Mouse (Mus musculus) forebrain, postnatal 0 days (tissue): ENCODE data around the gene Mast3. TPM values are rescaled to one million over a fixed set of nuclear protein-coding genes. Genes with fewer than 3 reads are reported as not detected.

Source experiments
- ATAC-seq: fragments of 200-750 bp; cut with Nextera tagmentation; 2 replicates; pipeline ENCODE4 v1.8.0; 2017; ENCODE audit warnings: mild to moderate bottlenecking, moderate library complexity
- DNase-seq: peaks from one replicate; pipeline ENCODE4 v3.0.0-alpha.2; 2015
- H3K27ac ChIP-seq: fragments of 300-500 bp; sonication (generic); 2 replicates; pipeline ENCODE4 v1.5.1; 2014; ENCODE audit warnings: low read depth, mild to moderate bottlenecking, antibody characterized with exemption, low read length, moderate library complexity, mixed read lengths
- H3K27me3 ChIP-seq: fragments of 300-500 bp; sonication (generic); 2 replicates; pipeline ENCODE4 v1.6.1; 2014; ENCODE audit warnings: mild to moderate bottlenecking, low read length, mixed read lengths; ENCODE audit not compliant: insufficient read depth
- H3K36me3 ChIP-seq: fragments of 300-500 bp; sonication (generic); 2 replicates; pipeline ENCODE4 v1.6.1; 2014; ENCODE audit warnings: mild to moderate bottlenecking, moderate library complexity; ENCODE audit not compliant: insufficient read depth
- H3K4me1 ChIP-seq: fragments of 300-500 bp; sonication (generic); 2 replicates; pipeline ENCODE4 v1.6.1; 2014; ENCODE audit warnings: antibody characterized with exemption; ENCODE audit not compliant: insufficient read depth
- H3K4me2 ChIP-seq: fragments of 300-500 bp; sonication (generic); 2 replicates; pipeline ENCODE4 v1.6.1; 2014; ENCODE audit warnings: low read depth, mild to moderate bottlenecking, moderate library complexity
- H3K4me3 ChIP-seq: fragments of 300-500 bp; sonication (generic); 2 replicates; pipeline ENCODE4 v1.5.1; 2014; ENCODE audit warnings: low read depth, low read length, mixed read lengths
- H3K9ac ChIP-seq: fragments of 300-500 bp; sonication (generic); 2 replicates; pipeline ENCODE4 v1.6.1; 2014; ENCODE audit warnings: mild to moderate bottlenecking
- H3K9me3 ChIP-seq: fragments of 300-500 bp; sonication (generic); 2 replicates; pipeline ENCODE4 v1.6.1; 2016; ENCODE audit warnings: low read length
- CTCF ChIP-seq: sonication (generic); IDR thresholded peaks from 2 replicates; pipeline ENCODE4 v1.5.1; 2016; ENCODE audit warnings: antibody characterized with exemption, control low read depth, low read depth
- WGBS: fragments of 180-500 bp; shearing (Covaris S2); extraction: QIAGEN DNeasy Blood & Tissue Kit; methylation state at CpG from one replicate; pipeline ENCODE4 v1.1.7; 2014; 5-methylcytosine and 5-hydroxymethylcytosine counted together
- polyA plus RNA-seq: library from polyadenylated mRNA; unstranded; fragments of >200 nt; fragmentation: Nextera tagmentation; extraction: Ambion mirVana; gene quantifications from 2 replicates; pipeline ENCODE4 v1.2.1, GENCODE M21; 2015
- total RNA-seq: library from RNA; depleted of rRNA; stranded (reverse); fragments of >200 nt; gene quantifications from 2 replicates; pipeline ENCODE4 v1.2.3, GENCODE M21; 2014; rRNA removed

Gene Mast3
- 26.2 and 60.0 TPM in 2 replicates for total RNA-seq
- polyA plus RNA-seq: 20.3 and 25.2 TPM in 2 replicates

- 4% methylated on average over 44 of the region's 45 CpGs for WGBS
- no peaks in the 10 kb centered on the region for H3K36me3 ChIP-seq
- H3K27me3 ChIP-seq: peaks cover 14% of the 10 kb centered on the region
- H3K4me3 ChIP-seq: peak within 1 kb of the TSS; percentile 54
- no peak within 1 kb of the TSS for H3K27ac ChIP-seq
- peak; percentile 74 for DNase-seq
- no peak for TF ChIP-seq CTCF
- H3K9ac ChIP-seq: peak within 1 kb of the TSS; percentile 37
- H3K9me3 ChIP-seq: no peaks in the 10 kb centered on the region
- peaks cover 14% of the 10 kb centered on the region; the same call in 1 of the 2 replicates for H3K4me1 ChIP-seq
- peak; percentile 90 for ATAC-seq
- peak within 1 kb of the TSS; percentile 79 for H3K4me2 ChIP-seq
These were observed at the start of gene Mast3 for GRCm38 (mm10) chr8:70804481-70805206. Gene Mast3, minus strand, starts transcription at chr8:70805054.

DNA sequence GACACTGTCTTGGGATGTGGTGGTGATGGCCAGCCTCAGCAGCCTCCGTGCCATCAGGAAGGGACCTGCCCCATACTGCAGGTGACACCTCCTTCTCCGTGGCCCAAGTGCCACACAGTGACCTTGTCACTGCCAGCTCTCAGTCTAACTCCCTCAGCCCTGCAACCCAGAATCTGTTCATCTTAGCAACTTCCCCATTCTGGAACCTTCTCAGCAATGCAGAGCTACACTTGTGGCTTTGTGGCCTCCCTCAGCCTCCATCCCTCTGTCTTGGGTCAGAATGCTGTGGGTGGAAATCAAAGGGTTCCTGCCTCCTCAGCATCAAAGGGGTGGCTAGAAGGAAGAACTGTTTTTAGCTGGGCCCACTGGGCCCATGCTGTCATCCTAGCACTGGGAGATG, 49.0 kb upstream of the Mast3 start:
- no peak for DNase-seq
- TF ChIP-seq CTCF: no peak
- no peaks in the 10 kb centered on the region for H3K27me3 ChIP-seq

DNA sequence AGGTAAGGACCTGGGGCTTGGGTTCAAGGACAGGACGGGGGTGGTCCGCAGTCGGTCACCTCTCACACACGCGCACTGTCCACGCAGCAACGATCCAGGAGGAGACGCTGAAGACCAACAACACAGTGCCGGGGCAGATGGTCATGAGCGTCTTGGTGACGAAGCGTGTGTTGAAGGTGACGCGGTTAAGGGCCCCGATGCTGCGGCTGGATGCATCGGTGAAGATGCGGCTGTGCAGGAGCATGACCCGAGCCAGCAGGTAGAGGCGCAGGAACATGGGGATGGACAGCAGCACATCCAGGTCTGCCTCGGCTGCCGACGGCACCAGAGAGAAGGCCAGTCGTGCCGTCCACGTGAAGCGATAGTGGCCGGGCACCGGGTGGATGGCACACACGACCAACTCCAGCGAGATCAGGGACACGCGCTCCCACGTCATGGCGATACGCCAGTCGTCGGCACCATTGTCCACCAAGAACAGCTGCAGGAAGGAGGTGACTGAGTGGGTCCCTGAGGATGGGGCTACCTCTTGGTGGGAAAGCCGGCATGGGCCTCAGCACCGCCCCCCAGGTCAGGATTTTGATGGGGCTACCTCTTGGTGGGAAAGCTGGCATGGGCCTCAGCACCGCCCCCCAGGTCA, 47.9 kb upstream of the Mast3 start:
- WGBS: 90% methylated on average over 41 of the region's 41 CpGs
- no peak for TF ChIP-seq CTCF
- no peak overlapping the region for H3K4me3 ChIP-seq

More for the DNA sequence above, 49.0 kb upstream of the Mast3 start:
- Histone ChIP-seq H3K27ac (no peak overlapping the region), H3K4me1 (peaks cover 7% of the 10 kb centered on the region), H3K4me3 (no peak overlapping the region), H3K36me3 (no peaks in the 10 kb centered on the region; the same call in 1 of the 2 replicates), H3K9me3 (no peaks in the 10 kb centered on the region), H3K9ac (no peak overlapping the region), H3K4me2 (no peak overlapping the region)
- ATAC-seq: no peak
- WGBS: 83% methylated on average over 2 of the region's 2 CpGs

DNA sequence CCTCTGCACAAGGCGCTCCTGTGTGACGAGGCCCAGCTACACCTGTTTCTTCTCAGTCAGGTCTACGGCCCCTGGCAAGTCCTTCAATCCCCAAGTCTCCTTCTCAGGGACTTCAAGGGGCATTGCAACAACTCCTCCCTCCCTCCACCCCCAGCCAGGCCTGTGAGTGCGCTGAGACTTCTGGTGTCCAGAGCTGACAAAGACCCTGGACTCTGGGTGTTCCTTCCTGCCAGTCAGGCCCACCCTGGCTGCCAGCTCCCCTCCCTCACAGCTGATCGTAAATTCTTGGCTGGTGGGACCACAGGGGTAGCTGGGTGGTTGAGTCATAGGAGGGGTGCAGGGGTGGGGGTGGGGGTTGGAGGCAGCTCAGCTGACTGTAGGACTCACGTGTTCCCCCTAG, 47.0 kb upstream of the Mast3 start:
- Histone ChIP-seq H3K9me3 (no peaks in the 10 kb centered on the region), H3K4me3 (no peak overlapping the region), H3K4me1 (peaks cover 7% of the 10 kb centered on the region), H3K36me3 (peaks cover 4% of the 10 kb centered on the region; the same call in 1 of the 2 replicates), H3K27ac (no peak overlapping the region), H3K9ac (no peak overlapping the region), H3K27me3 (no peaks in the 10 kb centered on the region), H3K4me2 (no peak overlapping the region)
- TF ChIP-seq CTCF: no peak
- ATAC-seq: no peak
- 59% methylated on average over 6 of the region's 6 CpGs for WGBS
- no peak for DNase-seq

More for the DNA sequence above, 47.9 kb upstream of the Mast3 start:
- H3K4me2 ChIP-seq: no peak overlapping the region
- no peak for ATAC-seq
- no peak overlapping the region for H3K27ac ChIP-seq
- peaks cover 4% of the 10 kb centered on the region; the same call in 1 of the 2 replicates for H3K36me3 ChIP-seq
- no peak for DNase-seq
- H3K9ac ChIP-seq: no peak overlapping the region
- no peaks in the 10 kb centered on the region for H3K9me3 ChIP-seq
- peaks cover 7% of the 10 kb centered on the region for H3K4me1 ChIP-seq
- H3K27me3 ChIP-seq: no peaks in the 10 kb centered on the region

- Histone ChIP-seq H3K9ac (no peak overlapping the region), H3K4me3 (no peak overlapping the region), H3K9me3 (no peaks in the 10 kb centered on the region), H3K27ac (no peak overlapping the region), H3K36me3 (peaks cover 4% of the 10 kb centered on the region; the same call in 1 of the 2 replicates), H3K4me2 (no peak overlapping the region), H3K4me1 (no peaks in the 10 kb centered on the region), H3K27me3 (no peaks in the 10 kb centered on the region)
- 83% methylated on average over 4 of the region's 4 CpGs for WGBS
- DNase-seq (no peak), ATAC-seq (no peak)
- no peak for TF ChIP-seq CTCF
These were observed 46.1 kb upstream of the Mast3 start for GRCm38 (mm10) chr8:70850947-70851346.

GRCm38 (mm10) chr8:70850132-70850845, 45.4 kb upstream of the Mast3 start:
- 85% methylated on average over 7 of the region's 7 CpGs for WGBS
- ATAC-seq (no peak), DNase-seq (no peak)
- H3K27me3 ChIP-seq: no peaks in the 10 kb centered on the region
- no peak overlapping the region for H3K4me3 ChIP-seq
- no peak overlapping the region for H3K9ac ChIP-seq
- H3K4me2 ChIP-seq: no peak overlapping the region
- no peak overlapping the region for H3K27ac ChIP-seq
- no peaks in the 10 kb centered on the region for H3K4me1 ChIP-seq
- no peak for TF ChIP-seq CTCF
- H3K36me3 ChIP-seq: peaks cover 4% of the 10 kb centered on the region; the same call in 1 of the 2 replicates
- H3K9me3 ChIP-seq: no peaks in the 10 kb centered on the region
